Mouse (Mus musculus) embryonic facial prominence, embryonic 13.5 days (tissue): ENCODE results near the gene Prg2. TPM values are rescaled to one million over a fixed set of nuclear protein-coding genes. Genes with fewer than 3 reads are reported as not detected.

Experiments
- ATAC-seq: fragments of 200-750 bp; cut with Nextera tagmentation; 2 replicates; pipeline ENCODE4 v1.8.0; 2017; ENCODE audit warnings: low read depth; ENCODE audit not compliant: insufficient number of reproducible peaks, insufficient read depth, low FRiP score, low TSS enrichment
- H3K27ac ChIP-seq: fragments of 300-500 bp; sonication (generic); 2 replicates; pipeline ENCODE4 v1.5.1; 2015; ENCODE audit warnings: moderate library complexity, mild to moderate bottlenecking, inconsistent platforms
- H3K27me3 ChIP-seq: fragments of 300-500 bp; sonication (generic); 2 replicates; pipeline ENCODE4 v1.6.1; 2015; ENCODE audit warnings: mild to moderate bottlenecking, inconsistent platforms
- H3K36me3 ChIP-seq: fragments of 300-500 bp; sonication (generic); 2 replicates; pipeline ENCODE4 v1.6.1; 2015; ENCODE audit warnings: mild to moderate bottlenecking, inconsistent platforms
- H3K4me1 ChIP-seq: fragments of 300-500 bp; sonication (generic); 2 replicates; pipeline ENCODE4 v1.6.1; 2015; ENCODE audit warnings: inconsistent platforms
- H3K4me2 ChIP-seq: fragments of 300-500 bp; sonication (generic); 2 replicates; pipeline ENCODE4 v1.6.1; 2015; ENCODE audit warnings: moderate library complexity, mild to moderate bottlenecking, inconsistent platforms
- H3K4me3 ChIP-seq: fragments of 300-500 bp; sonication (generic); 2 replicates; pipeline ENCODE4 v1.5.1; 2015; ENCODE audit warnings: mild to moderate bottlenecking, inconsistent platforms
- H3K9ac ChIP-seq: fragments of 300-500 bp; sonication (generic); 2 replicates; pipeline ENCODE4 v1.6.1; 2015; ENCODE audit warnings: mild to moderate bottlenecking, inconsistent platforms
- H3K9me3 ChIP-seq: fragments of 300-500 bp; sonication (generic); 2 replicates; pipeline ENCODE4 v1.6.1; 2016; ENCODE audit warnings: inconsistent platforms
- WGBS: fragments of 180-500 bp; shearing (Covaris S2); methylation state at CpG from one replicate; pipeline ENCODE4 v1.1.7; 2015; ENCODE audit warnings: mixed read lengths; 5-methylcytosine and 5-hydroxymethylcytosine counted together
- polyA plus RNA-seq: library from polyadenylated mRNA; unstranded; fragments of >200 nt; fragmentation: Nextera tagmentation; extraction: Ambion mirVana; gene quantifications from 2 replicates; pipeline ENCODE4 v1.2.1, GENCODE M21; 2015

Prg2 gene
- polyA plus RNA-seq, 1 experiment from 2014 or later: 0.94 TPM

DNA sequence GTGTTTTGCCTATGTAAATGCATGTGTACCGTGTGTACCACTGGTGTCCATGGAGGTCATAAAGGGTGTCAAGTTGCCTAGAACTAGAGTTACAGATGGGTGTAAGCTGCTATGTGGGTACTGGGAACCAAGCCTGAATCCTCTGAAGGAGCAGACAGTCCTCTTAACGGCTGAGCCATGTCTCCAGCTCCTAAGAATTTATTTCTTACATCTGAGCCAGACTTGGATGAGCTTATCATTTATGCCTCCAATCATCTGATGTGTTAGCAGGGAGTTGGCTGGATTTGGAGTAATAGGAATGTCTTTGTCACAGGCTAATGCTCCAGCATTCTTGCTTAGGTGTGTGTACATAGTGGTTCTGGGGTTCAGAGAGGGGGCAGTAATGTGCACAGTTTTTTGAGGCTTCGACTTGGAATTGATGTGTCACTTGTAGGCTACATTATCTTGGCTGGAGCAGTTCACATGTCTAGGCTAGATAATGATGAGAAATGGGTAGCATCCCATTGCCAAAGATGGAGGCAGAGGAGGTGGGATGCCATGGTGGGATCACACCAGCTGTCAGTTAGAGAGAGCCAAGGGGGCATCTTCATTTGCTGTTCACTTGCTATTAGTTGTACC lies 33.0 kb upstream of the Prg2 start:
- ATAC-seq: no peak
- Histone ChIP-seq H3K27ac (no peak overlapping the region), H3K27me3 (no peaks in the 10 kb centered on the region), H3K9ac (no peak overlapping the region), H3K36me3 (peaks cover 69% of the 10 kb centered on the region), H3K4me1 (no peaks in the 10 kb centered on the region), H3K4me2 (no peak overlapping the region), H3K4me3 (no peak overlapping the region), H3K9me3 (no peaks in the 10 kb centered on the region)
- whole genome bisulfite sequencing: 86% methylated on average over 3 of the region's 3 CpGs

DNA sequence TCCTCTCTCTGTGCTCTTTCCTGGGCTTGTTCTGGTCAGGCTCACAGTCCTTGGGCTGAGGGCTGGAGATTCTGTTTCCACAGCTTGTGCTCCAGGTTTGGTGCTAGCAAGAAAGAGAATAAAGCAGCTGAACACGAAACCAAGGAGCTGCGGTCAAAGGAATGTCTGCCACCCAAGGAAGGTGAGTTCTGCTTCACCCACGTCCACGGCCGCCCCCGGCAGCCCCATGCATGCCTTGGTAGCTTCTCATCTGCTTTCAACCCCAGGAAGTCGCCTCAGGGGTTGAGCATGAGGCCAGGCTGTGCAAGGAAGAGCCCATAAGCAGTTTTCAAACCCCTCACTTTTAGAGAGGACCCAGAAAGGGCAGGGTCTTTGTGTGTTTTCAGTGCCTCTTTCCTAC lies 32.0 kb upstream of the Prg2 start:
- WGBS: 88% methylated on average over 7 of the region's 7 CpGs
- Histone ChIP-seq H3K4me2 (no peak overlapping the region), H3K9me3 (no peaks in the 10 kb centered on the region), H3K9ac (no peak overlapping the region), H3K27ac (no peak overlapping the region), H3K36me3 (peaks cover 76% of the 10 kb centered on the region), H3K4me3 (no peak overlapping the region), H3K4me1 (no peaks in the 10 kb centered on the region), H3K27me3 (no peaks in the 10 kb centered on the region)
- no peak for ATAC-seq

DNA sequence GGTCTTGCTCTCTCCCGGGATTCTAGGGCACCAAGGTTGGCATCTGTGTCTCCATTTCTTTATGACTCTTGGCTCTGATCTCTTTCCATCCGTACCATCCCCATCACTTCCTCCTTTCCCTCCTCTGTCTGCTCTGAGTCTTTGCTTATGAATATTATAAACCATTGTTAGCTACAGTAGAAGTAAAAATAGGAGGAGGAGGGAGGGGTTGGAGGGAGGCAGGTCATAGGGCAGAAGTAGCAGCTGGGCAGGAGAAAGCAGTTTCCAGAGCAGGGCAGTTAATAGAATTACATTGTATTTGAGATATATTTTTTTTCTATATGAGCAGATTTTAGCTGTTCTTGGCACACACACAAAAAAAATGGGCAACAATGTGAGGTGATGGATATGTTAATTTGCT lies 31.5 kb upstream of the Prg2 start:
- Histone ChIP-seq H3K9ac (no peak overlapping the region), H3K27ac (no peak overlapping the region), H3K4me2 (no peak overlapping the region), H3K27me3 (no peaks in the 10 kb centered on the region), H3K36me3 (peaks cover 81% of the 10 kb centered on the region), H3K9me3 (no peaks in the 10 kb centered on the region), H3K4me1 (no peaks in the 10 kb centered on the region), H3K4me3 (no peak overlapping the region)
- ATAC-seq: no peak
- 95% methylated on average over 2 of the region's 2 CpGs for WGBS

DNA sequence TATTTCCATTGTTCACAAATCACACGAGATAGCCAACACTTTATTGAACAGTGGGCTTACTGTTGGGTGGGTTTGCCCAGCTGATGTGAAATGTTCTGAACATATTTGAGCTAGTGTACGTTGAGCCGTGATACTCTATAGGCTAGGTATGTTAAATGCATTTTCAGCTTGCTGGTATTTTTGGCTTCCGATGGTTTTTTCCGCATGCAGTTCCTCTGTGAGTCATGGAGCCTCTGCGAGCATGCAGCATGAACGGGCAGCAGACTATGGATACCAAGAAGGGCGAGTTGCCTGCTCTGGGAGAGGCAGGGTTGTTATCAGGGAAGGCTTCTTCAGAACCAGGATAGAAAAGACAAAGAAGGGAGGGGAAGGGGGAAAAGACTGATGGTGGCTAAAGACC lies 29.2 kb upstream of the Prg2 start:
- whole genome bisulfite sequencing: 89% methylated on average over 8 of the region's 8 CpGs

DNA sequence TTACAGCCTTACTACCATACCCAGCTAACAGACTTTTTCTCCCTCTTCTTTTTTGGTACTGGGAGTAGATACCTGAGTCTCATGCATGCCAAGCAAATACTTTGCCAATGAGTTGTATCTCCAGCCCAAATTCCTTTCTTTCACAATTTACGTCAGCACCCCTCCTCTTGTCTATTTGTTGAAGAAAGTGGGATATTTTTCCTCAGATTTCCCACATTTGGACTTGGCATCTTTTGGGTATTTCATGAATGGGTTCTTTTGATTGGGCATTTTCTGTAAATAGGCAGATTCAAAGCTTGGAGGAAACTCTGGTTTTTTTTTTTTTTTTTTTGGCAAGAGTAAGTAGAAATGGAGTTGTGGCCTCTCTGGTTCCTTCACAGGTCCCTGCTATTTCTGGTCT lies 28.0 kb upstream of the Prg2 start:
- Histone ChIP-seq H3K4me3 (no peak overlapping the region), H3K9ac (no peak overlapping the region), H3K27ac (no peak overlapping the region), H3K4me1 (no peaks in the 10 kb centered on the region), H3K4me2 (no peak overlapping the region), H3K9me3 (no peaks in the 10 kb centered on the region), H3K36me3 (peaks cover 84% of the 10 kb centered on the region), H3K27me3 (no peaks in the 10 kb centered on the region)
- WGBS: 92% methylated on average over 1 of the region's 1 CpGs
- ATAC-seq: no peak

More for the DNA sequence above, 29.2 kb upstream of the Prg2 start:
- Histone ChIP-seq H3K4me3 (no peak overlapping the region), H3K27ac (no peak overlapping the region), H3K4me1 (no peaks in the 10 kb centered on the region), H3K9ac (no peak overlapping the region), H3K9me3 (no peaks in the 10 kb centered on the region), H3K27me3 (no peaks in the 10 kb centered on the region), H3K36me3 (peaks cover 84% of the 10 kb centered on the region), H3K4me2 (no peak overlapping the region)
- ATAC-seq: no peak

DNA sequence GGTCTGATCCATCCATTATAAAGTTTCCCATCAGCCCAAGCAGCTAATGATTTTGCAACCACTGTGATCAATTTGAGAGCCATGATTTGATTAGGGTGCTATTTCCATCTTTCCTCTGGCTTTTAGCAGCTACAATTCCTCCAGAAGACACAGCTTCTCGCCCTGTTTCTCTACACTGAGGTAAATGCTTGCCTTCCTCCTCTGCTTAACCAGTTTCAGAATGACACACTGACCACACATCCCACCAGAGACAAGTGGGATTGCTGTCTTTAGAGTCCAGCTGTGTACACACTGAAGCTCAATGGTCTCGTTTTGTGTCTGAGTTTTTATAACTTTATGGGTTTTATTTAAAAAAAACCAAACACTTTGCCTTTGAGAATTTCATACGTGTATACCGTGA lies 27.6 kb upstream of the Prg2 start:
- Histone ChIP-seq H3K4me1 (no peaks in the 10 kb centered on the region), H3K36me3 (peaks cover 84% of the 10 kb centered on the region), H3K9me3 (no peaks in the 10 kb centered on the region), H3K4me3 (no peak overlapping the region), H3K4me2 (no peak overlapping the region), H3K27ac (no peak overlapping the region), H3K9ac (no peak overlapping the region), H3K27me3 (no peaks in the 10 kb centered on the region)
- ATAC-seq: no peak
- WGBS: 82% methylated on average over 4 of the region's 4 CpGs

DNA sequence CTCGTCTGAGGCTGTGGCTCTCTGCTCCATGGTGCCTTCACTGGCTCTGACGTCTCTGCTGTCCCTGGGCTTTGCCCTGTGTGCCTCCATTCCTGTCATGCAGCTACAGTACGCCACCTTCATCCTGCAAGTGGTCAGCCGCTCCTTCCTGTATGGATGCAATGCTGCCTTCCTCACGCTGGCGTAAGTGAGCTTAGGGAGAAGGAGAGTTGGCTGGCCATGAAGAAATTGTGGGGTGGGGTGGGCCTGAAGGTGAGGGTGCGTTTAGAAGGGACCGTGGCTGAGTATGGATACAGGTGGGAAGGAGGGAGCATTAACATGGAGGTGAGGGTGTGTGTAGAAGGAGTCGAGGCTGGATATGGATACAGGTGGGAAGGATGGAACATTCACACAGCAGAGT lies 24.8 kb upstream of the Prg2 start:
- WGBS: 88% methylated on average over 9 of the region's 9 CpGs
- no peaks in the 10 kb centered on the region for H3K4me1 ChIP-seq

DNA sequence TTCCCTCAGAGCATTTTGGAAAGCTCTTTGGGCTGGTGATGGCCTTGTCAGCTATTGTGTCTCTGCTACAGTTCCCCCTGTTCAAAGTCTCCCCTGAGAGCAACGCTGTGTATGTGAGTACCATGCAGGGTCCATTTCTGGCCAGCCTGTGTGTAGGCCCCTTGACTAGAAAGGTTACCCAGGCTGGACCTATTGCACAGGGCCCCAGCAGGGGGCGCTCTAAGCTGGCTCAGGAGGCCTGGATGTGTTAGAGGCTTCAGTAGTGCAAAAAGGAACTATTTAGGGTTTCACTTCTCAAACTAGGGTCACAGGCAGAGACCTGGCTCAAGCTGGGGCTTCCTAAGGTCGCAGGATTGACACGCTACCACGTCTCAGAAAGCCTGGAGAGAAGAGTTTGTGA lies 24.0 kb upstream of the Prg2 start:
- H3K27me3 ChIP-seq: no peaks in the 10 kb centered on the region
- H3K36me3 ChIP-seq: peaks cover 59% of the 10 kb centered on the region
- H3K4me3 ChIP-seq: no peak overlapping the region
- WGBS: 58% methylated on average over 5 of the region's 5 CpGs
- no peaks in the 10 kb centered on the region for H3K9me3 ChIP-seq
- H3K4me2 ChIP-seq: no peak overlapping the region
- H3K4me1 ChIP-seq: no peaks in the 10 kb centered on the region
- ATAC-seq: no peak
- H3K27ac ChIP-seq: no peak overlapping the region
- no peak overlapping the region for H3K9ac ChIP-seq

More for the DNA sequence above, 24.8 kb upstream of the Prg2 start:
- Histone ChIP-seq H3K9ac (no peak overlapping the region), H3K4me3 (no peak overlapping the region), H3K27me3 (no peaks in the 10 kb centered on the region), H3K9me3 (no peaks in the 10 kb centered on the region), H3K36me3 (peaks cover 67% of the 10 kb centered on the region), H3K27ac (no peak overlapping the region), H3K4me2 (no peak overlapping the region)
- no peak for ATAC-seq

DNA sequence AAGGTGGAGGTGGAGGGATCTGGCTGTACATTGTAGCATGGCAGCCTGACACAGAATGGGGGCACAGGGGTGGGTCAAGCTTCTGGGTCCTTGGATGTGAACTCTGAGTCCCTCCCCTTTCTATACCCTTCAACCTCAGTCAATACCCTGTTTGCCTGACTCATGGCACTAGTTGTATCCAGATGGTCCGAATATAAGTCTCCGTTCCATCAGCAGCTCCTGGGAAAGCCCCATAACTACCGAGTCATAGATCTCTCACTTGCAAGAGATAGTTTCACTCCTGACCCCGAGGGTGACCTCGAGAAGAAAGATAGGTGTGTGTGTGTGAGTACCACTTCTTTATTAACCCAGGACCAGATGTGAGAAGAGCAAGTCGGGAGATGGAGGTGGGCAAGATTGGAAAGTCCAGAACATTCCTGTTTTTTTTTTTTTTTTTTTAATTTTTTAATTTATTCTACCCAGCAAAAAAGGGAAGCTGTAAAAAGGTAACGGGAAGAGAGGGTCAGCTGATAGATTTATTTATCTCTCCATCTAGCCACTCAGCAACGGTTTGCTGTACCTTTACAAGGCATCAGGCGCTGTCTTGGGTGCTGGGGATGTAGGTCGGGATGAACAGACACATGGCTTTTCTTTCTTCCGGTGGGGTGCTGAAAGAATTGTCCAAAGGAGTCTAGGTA lies 21.5 kb upstream of the Prg2 start:
- Histone ChIP-seq H3K27me3 (no peaks in the 10 kb centered on the region), H3K9me3 (no peaks in the 10 kb centered on the region), H3K4me3 (no peak overlapping the region), H3K9ac (no peak overlapping the region), H3K27ac (no peak overlapping the region), H3K4me2 (no peak overlapping the region), H3K36me3 (peaks cover 37% of the 10 kb centered on the region), H3K4me1 (no peaks in the 10 kb centered on the region)
- WGBS: 89% methylated on average over 11 of the region's 11 CpGs
- ATAC-seq: no peak

DNA sequence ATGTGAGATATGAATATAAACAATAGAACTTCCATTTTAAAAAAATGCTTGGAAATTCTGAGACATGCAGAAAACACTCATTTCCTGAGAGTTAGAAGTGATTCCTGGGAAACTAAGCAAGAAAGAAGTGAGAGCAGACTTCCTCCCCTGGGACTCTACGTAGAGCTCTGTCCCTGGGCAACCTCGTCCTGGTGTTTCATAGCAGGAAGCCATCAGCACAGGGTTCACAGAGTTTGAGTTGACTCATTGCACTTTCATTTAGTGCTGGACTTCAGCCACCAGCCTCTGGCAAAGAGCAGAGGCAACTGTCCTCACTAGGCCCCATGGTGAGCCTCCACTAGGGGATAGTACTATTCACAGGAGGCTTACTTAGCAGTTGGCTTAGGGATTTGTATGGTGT lies 19.0 kb upstream of the Prg2 start:
- H3K36me3 ChIP-seq: peaks cover 21% of the 10 kb centered on the region
- ATAC-seq: no peak
- no peak overlapping the region for H3K9ac ChIP-seq
- no peaks in the 10 kb centered on the region for H3K9me3 ChIP-seq
- no peaks in the 10 kb centered on the region for H3K27me3 ChIP-seq
- H3K4me1 ChIP-seq: no peaks in the 10 kb centered on the region
- H3K27ac ChIP-seq: no peak overlapping the region
- WGBS: 67% methylated on average over 2 of the region's 2 CpGs
- no peak overlapping the region for H3K4me2 ChIP-seq
- no peak overlapping the region for H3K4me3 ChIP-seq

DNA sequence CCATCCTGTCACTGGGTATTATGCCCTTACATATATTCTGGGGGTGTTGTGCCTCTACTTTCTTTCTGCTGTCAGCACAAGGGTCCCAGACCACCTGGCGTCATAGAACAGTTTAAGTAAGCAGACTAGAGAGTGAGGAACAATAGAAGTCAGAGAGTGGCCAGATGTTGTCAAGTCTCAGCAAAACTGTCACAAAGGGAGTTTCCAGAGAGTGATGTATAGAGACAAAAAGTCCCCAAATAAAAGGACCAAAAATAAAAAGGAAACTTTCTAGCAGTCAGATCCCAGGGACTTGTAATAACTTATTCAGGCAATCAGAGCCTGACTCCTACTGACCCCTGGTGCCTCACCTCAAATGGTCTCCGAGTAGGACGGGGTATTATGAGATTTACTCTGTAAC lies 18.4 kb upstream of the Prg2 start:
- Histone ChIP-seq H3K36me3 (peaks cover 15% of the 10 kb centered on the region), H3K27ac (no peak overlapping the region), H3K4me2 (no peak overlapping the region), H3K9me3 (no peaks in the 10 kb centered on the region), H3K27me3 (no peaks in the 10 kb centered on the region), H3K4me3 (no peak overlapping the region), H3K4me1 (no peaks in the 10 kb centered on the region), H3K9ac (no peak overlapping the region)
- 81% methylated on average over 3 of the region's 3 CpGs for WGBS
- ATAC-seq: no peak

DNA sequence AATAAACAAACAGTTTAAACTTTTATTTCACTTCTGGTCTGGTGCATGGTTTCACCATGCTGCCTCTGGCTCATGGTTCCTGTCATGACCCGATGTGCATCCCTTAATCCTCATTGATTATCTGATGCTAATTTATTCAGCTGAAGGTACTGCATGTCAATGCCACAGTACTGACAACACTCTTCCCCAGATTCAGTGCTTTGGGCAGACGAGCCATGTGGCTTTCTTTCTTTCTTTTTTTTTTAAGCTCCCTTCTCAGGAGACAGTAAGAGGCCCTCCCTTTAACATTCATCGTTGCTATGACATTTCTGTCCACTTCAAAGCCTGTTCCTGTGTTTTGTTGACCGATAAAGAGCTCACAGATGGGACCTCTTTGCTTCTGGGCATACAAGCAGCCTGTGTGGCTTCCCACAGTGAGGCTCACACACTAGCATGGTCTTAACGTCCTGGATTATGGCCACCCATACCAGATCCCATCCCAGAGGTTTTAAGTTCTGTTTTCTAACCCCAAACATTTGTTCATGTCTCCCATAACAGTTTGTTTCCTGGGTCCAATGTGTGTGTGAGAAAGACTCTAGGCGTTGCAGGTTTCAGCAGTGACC lies 17.3 kb upstream of the Prg2 start:
- Histone ChIP-seq H3K9me3 (no peaks in the 10 kb centered on the region), H3K27me3 (no peaks in the 10 kb centered on the region), H3K4me2 (no peak overlapping the region), H3K9ac (no peak overlapping the region), H3K27ac (no peak overlapping the region), H3K4me1 (no peaks in the 10 kb centered on the region), H3K36me3 (peaks cover 5% of the 10 kb centered on the region), H3K4me3 (no peak overlapping the region)
- ATAC-seq: no peak
- WGBS: 35% methylated on average over 6 of the region's 6 CpGs
